Mouse (Mus musculus) heart, embryonic 11.5 days (tissue): ENCODE measurements at regions not wholly inside any gene's neighbourhood (a gene's known extent, or its start where the extent isn't known, plus 50 kb on each side); places are given as distances from the start of the nearest gene placed in this dataset.
"Not testable (repeated sequence)": the region's sequence is repeated elsewhere in the genome, so short reads cannot be mapped to it uniquely, and the experiment has no call there.

ENCODE experiments used
- ATAC-seq: fragments of 200-750 bp; cut with Nextera tagmentation; replicated peaks from 2 replicates; pipeline ENCODE4 v1.8.0; 2017; ENCODE audit warnings: moderate library complexity; ENCODE audit not compliant: insufficient number of reproducible peaks, low FRiP score, low TSS enrichment
- H3K27ac ChIP-seq: fragments of 300-500 bp; sonication (generic); 2 replicates; pipeline ENCODE4 v1.5.1; 2014; ENCODE audit warnings: mild to moderate bottlenecking, low read depth, low read length
- H3K27me3 ChIP-seq: fragments of 300-500 bp; sonication (generic); 2 replicates; pipeline ENCODE4 v1.6.1; 2014; ENCODE audit warnings: mild to moderate bottlenecking, low read length, mixed read lengths; ENCODE audit not compliant: control insufficient read depth, insufficient read depth
- H3K36me3 ChIP-seq: fragments of 300-500 bp; sonication (generic); 2 replicates; pipeline ENCODE4 v1.6.1; 2014; ENCODE audit warnings: mild to moderate bottlenecking, low read length, moderate library complexity, mixed read lengths; ENCODE audit not compliant: control insufficient read depth, insufficient read depth
- H3K4me1 ChIP-seq: fragments of 300-500 bp; sonication (generic); 2 replicates; pipeline ENCODE4 v1.6.1; 2014; ENCODE audit warnings: low read length; ENCODE audit not compliant: control insufficient read depth, insufficient read depth
- H3K4me2 ChIP-seq: fragments of 300-500 bp; sonication (generic); 2 replicates; pipeline ENCODE4 v1.6.1; 2014; ENCODE audit warnings: mild to moderate bottlenecking, moderate library complexity
- H3K4me3 ChIP-seq: fragments of 300-500 bp; sonication (generic); 2 replicates; pipeline ENCODE4 v1.5.1; 2014; ENCODE audit warnings: low read depth, low read length
- H3K9ac ChIP-seq: fragments of 300-500 bp; sonication (generic); 2 replicates; pipeline ENCODE4 v1.6.1; 2014; ENCODE audit warnings: mild to moderate bottlenecking, low read depth, low read length, moderate library complexity
- H3K9me3 ChIP-seq: fragments of 300-500 bp; sonication (generic); replicated peaks from 2 replicates; pipeline ENCODE4 v1.6.1; 2016; ENCODE audit warnings: low read length; ENCODE audit not compliant: control insufficient read depth
- WGBS: fragments of 180-500 bp; shearing (Covaris S2); extraction: QIAGEN DNeasy Blood & Tissue Kit; methylation state at CpG from one replicate; pipeline ENCODE4 v1.1.7; 2014; ENCODE audit not compliant: insufficient replicate concordance; 5-methylcytosine and 5-hydroxymethylcytosine counted together

- Histone ChIP-seq H3K27me3 (no peaks in the 10 kb centered on the region), H3K9ac (no peak overlapping the region), H3K4me1 (no peaks in the 10 kb centered on the region), H3K27ac (no peak overlapping the region), H3K4me3 (no peak overlapping the region), H3K36me3 (no peaks in the 10 kb centered on the region), H3K4me2 (no peak overlapping the region), H3K9me3 (no peaks in the 10 kb centered on the region)
- ATAC-seq = no peak
- WGBS = 57% methylated on average over 1 of the region's 1 CpGs
Measured at GRCm38 (mm10) chr16:69937514-69938194, 74.1 kb upstream of the Speer2 start.

- 25% methylated on average over 1 of the region's 1 CpGs for WGBS
- no peak overlapping the region for H3K4me2 ChIP-seq
- no peak overlapping the region for H3K9ac ChIP-seq
- H3K4me3 ChIP-seq = no peak overlapping the region
- no peak for ATAC-seq
- H3K27me3 ChIP-seq = no peaks in the 10 kb centered on the region
- no peak overlapping the region for H3K27ac ChIP-seq
- no peaks in the 10 kb centered on the region for H3K9me3 ChIP-seq
- H3K4me1 ChIP-seq = no peaks in the 10 kb centered on the region
- no peaks in the 10 kb centered on the region for H3K36me3 ChIP-seq
Measured at GRCm38 (mm10) chr16:69943635-69944034, 80.1 kb upstream of the Speer2 start.

- WGBS = 80% methylated on average over 10 of the region's 10 CpGs
- Histone ChIP-seq H3K27me3 (no peaks in the 10 kb centered on the region), H3K4me3 (no peak overlapping the region), H3K9me3 (no peaks in the 10 kb centered on the region), H3K4me2 (no peak overlapping the region), H3K9ac (no peak overlapping the region), H3K4me1 (no peaks in the 10 kb centered on the region), H3K36me3 (no peaks in the 10 kb centered on the region), H3K27ac (no peak overlapping the region)
- ATAC-seq = no peak
Measured at GRCm38 (mm10) chr16:69948783-69949182, 85.2 kb upstream of the Speer2 start.

GRCm38 (mm10) chr16:69949339-69949738, 85.8 kb upstream of the Speer2 start:
- no peak overlapping the region for H3K4me2 ChIP-seq
- ATAC-seq = no peak
- 80% methylated on average over 7 of the region's 7 CpGs for WGBS
- H3K36me3 ChIP-seq = no peaks in the 10 kb centered on the region
- H3K4me1 ChIP-seq = no peaks in the 10 kb centered on the region
- H3K9ac ChIP-seq = no peak overlapping the region
- H3K4me3 ChIP-seq = no peak overlapping the region
- H3K9me3 ChIP-seq = no peaks in the 10 kb centered on the region
- H3K27me3 ChIP-seq = no peaks in the 10 kb centered on the region
- H3K27ac ChIP-seq = no peak overlapping the region

GRCm38 (mm10) chr16:69951581-69951980, 88.0 kb upstream of the Speer2 start:
- no peaks in the 10 kb centered on the region for H3K9me3 ChIP-seq
- H3K9ac ChIP-seq = no peak overlapping the region
- WGBS = 76% methylated on average over 2 of the region's 2 CpGs
- H3K4me3 ChIP-seq = no peak overlapping the region
- H3K4me1 ChIP-seq = no peaks in the 10 kb centered on the region
- no peak overlapping the region for H3K4me2 ChIP-seq
- H3K27me3 ChIP-seq = no peaks in the 10 kb centered on the region
- H3K36me3 ChIP-seq = no peaks in the 10 kb centered on the region
- no peak overlapping the region for H3K27ac ChIP-seq
- ATAC-seq = no peak

GRCm38 (mm10) chr16:69966561-69966960, 103.0 kb upstream of the Speer2 start:
- not testable (repeated sequence) for H3K4me1 ChIP-seq, H3K27ac ChIP-seq, H3K4me3 ChIP-seq, H3K36me3 ChIP-seq, H3K9me3 ChIP-seq, H3K4me2 ChIP-seq, H3K9ac ChIP-seq, ATAC-seq, H3K27me3 ChIP-seq
- WGBS = 85% methylated on average over 7 of the region's 7 CpGs

- no peaks in the 10 kb centered on the region for H3K36me3 ChIP-seq
- no peaks in the 10 kb centered on the region for H3K9me3 ChIP-seq
- ATAC-seq = no peak
- H3K9ac ChIP-seq = no peak overlapping the region
- H3K27ac ChIP-seq = no peak overlapping the region
- no peak overlapping the region for H3K4me3 ChIP-seq
- H3K4me1 ChIP-seq = no peaks in the 10 kb centered on the region
- no peak overlapping the region for H3K4me2 ChIP-seq
- H3K27me3 ChIP-seq = no peaks in the 10 kb centered on the region
- 72% methylated on average over 3 of the region's 3 CpGs for WGBS
Measured at GRCm38 (mm10) chr16:69979813-69980527, 116.4 kb upstream of the Speer2 start.

- no peak for ATAC-seq
- 71% methylated on average over 5 of the region's 5 CpGs for WGBS
- no peak overlapping the region for H3K4me3 ChIP-seq
Measured at GRCm38 (mm10) chr16:69984320-69984719, 120.8 kb upstream of the Speer2 start.

More at GRCm38 (mm10) chr16:69984320-69984719, 120.8 kb upstream of the Speer2 start:
- Histone ChIP-seq H3K9ac (no peak overlapping the region), H3K9me3 (no peaks in the 10 kb centered on the region), H3K27me3 (no peaks in the 10 kb centered on the region), H3K4me2 (no peak overlapping the region), H3K4me1 (no peaks in the 10 kb centered on the region), H3K27ac (no peak overlapping the region), H3K36me3 (no peaks in the 10 kb centered on the region)
